Mouse (Mus musculus): ENCODE measurements around the gene Tulp2. TPM values are rescaled to one million over a fixed set of nuclear protein-coding genes. Genes with fewer than 3 reads are reported as not detected.
A peak's percentile ranks its signal among the peaks of the same experiment; 100 is the strongest.

Gene Tulp2
- 0.11 and 0.17 TPM in 2 replicates for polyA plus RNA-seq (2012; rRNA removed)

DNA sequence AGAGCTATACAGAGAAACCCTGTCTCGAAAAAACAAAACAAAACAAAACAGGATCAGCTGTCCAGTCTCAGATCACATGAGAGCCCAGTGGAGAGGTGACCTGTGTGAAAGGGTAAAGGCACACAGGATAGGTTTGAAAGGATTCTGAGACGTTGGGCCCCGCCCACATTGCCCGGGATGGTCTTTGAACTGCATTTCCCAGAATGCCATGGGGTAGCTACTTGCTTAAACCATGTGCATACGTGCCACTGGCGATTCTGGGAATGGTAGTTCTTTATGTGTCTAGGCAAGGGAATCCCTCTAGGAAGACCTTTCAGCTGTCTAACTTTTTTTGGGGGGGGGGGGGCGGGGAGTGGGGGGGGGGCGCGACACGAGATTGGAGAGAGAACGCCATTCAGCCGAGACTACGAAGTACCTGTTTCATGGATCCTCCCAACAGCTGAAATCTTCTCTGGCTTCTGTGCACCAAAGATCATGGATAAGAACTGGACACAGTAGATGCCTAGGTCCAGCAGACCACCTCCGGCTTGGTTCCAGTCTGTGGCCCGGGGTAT is at the start of gene Tulp2:
TSS of gene Tulp2 (plus strand) at position 504 of the 554 bp plus-strand sequence.
- 42% methylated on average over 15 of the region's 15 CpGs for WGBS
- DNase-seq: peak; percentile 57
- TF ChIP-seq CTCF (IDR thresholded peaks at IDR 0.05; ENCODE audit: insufficient read depth, low read length): no peak
- TF ChIP-seq POLR2A (IDR thresholded peaks at IDR 0.05; ENCODE audit: borderline replicate concordance, extremely low read depth, low read depth, low read length): no peak
- no peaks in the 10 kb centered on the region for H3K4me1 ChIP-seq (ENCODE audit: control insufficient read depth, insufficient read depth, low read length)
- H3K4me3 ChIP-seq (replicated peaks; ENCODE audit: extremely low read depth, low read depth, low read length): no peak within 1 kb of the TSS

- WGBS: 1% methylated on average over 7 of the region's 7 CpGs
- TF ChIP-seq CTCF (IDR thresholded peaks at IDR 0.05; ENCODE audit: insufficient read depth, low read length) (no peak), POLR2A (IDR thresholded peaks at IDR 0.05; ENCODE audit: borderline replicate concordance, extremely low read depth, low read depth, low read length) (no peak)
- no peak for DNase-seq
- peaks cover 9% of the 10 kb centered on the region for H3K4me1 ChIP-seq (ENCODE audit: control insufficient read depth, insufficient read depth, low read length)
- peak overlapping the region; percentile 73 for H3K4me3 ChIP-seq (replicated peaks; ENCODE audit: extremely low read depth, low read depth, low read length)
Observed at GRCm38 (mm10) chr7:45433835-45434202, 47.9 kb upstream of the Tulp2 start.

DNA sequence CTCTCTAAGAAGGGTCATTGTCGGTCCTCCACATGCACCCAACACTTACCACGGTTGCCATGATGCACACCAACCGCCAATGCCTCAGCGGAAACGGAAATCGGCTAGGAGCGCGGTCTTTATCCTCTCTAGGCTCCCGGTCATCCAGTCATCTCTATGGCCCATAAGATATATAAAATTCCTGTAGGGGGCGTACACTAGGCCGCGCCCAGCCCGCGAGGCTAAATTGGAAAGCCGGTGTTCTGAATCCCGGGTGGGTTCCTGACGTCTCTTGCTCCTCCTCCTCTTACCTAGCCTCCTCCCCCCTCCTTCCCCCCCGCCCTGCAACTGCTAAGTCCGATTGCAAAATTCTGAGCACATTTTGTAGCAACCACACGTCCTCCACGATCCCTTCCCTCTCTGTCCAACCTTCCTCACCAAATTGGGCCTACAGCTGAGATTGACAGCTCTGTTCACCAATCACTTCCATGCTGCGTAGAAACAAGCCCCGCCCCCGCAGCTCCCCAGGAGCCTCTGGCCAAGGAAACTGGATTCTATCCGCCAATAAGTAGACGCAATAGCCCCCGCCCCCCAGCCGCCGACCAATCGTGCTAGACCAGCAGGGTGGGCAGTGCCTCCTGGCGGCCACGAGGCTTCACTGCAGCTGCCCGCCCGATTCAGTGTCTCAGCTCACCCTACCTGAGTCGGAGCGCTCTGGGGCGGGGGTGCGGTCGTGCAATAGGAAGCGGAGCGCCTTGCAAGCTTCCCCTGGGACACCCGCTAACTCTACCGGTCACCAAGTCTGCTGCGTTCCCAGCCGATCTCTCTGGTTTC is 47.3 kb upstream of the Tulp2 start, which contains the start of gene Gys1:
TSS of gene Gys1 (plus strand) at position 642 of the 813 bp plus-strand sequence.
- H3K4me1 ChIP-seq (ENCODE audit: control insufficient read depth, insufficient read depth, low read length): peaks cover 9% of the 10 kb centered on the region
- peak; percentile 99 for DNase-seq
- peak; percentile 72 for TF ChIP-seq CTCF (IDR thresholded peaks at IDR 0.05; ENCODE audit: insufficient read depth, low read length)
- peak; percentile 68 for TF ChIP-seq POLR2A (IDR thresholded peaks at IDR 0.05; ENCODE audit: borderline replicate concordance, extremely low read depth, low read depth, low read length)
- H3K4me3 ChIP-seq (replicated peaks; ENCODE audit: extremely low read depth, low read depth, low read length): peak within 1 kb of the TSS; percentile 73
- under 1% methylated on average over 45 of the region's 45 CpGs for WGBS

DNA sequence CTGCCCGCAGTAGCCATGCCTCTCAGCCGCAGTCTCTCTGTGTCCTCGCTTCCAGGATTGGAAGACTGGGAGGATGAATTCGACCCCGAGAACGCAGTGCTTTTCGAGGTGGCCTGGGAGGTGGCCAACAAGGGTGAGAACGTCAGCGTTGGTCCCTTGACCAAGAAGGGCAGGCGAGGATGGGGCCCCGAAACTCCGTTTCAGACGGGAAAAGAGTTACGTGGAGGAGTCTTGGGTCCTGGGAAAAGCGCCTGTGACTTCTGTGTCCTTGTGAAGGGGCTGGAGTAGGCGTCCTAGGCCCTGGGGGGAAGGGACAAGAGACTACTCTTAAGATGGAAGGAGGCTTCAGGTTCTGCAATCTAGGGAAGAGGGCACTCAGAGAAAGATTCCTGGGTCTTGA is 46.6 kb upstream of the Tulp2 start:
- WGBS: under 1% methylated on average over 16 of the region's 16 CpGs
- TF ChIP-seq CTCF (IDR thresholded peaks at IDR 0.05; ENCODE audit: insufficient read depth, low read length) (no peak), POLR2A (IDR thresholded peaks at IDR 0.05; ENCODE audit: borderline replicate concordance, extremely low read depth, low read depth, low read length) (no peak)
- no peak for DNase-seq
- Histone ChIP-seq H3K4me1 (ENCODE audit: control insufficient read depth, insufficient read depth, low read length) (peaks cover 9% of the 10 kb centered on the region), H3K4me3 (replicated peaks; ENCODE audit: extremely low read depth, low read depth, low read length) (peak overlapping the region; percentile 67)

DNA sequence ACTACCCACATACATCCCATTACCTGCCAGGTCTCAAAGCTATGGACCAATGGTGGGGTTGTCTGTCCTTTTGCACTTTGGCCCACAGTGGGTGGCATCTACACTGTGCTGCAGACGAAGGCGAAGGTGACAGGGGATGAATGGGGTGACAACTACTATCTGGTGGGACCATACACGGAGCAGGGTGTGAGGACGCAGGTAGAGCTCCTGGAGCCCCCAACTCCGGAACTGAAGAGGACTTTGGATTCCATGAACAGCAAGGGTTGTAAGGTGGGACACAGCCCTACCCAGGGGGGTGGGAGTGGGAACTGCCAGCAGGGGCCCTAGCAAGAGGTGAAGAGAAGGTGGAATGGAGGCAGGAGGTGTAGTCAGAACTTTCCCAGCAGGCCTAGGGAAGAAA is 45.2 kb upstream of the Tulp2 start:
- no peak overlapping the region for H3K4me3 ChIP-seq (replicated peaks; ENCODE audit: extremely low read depth, low read depth, low read length)
- WGBS: 87% methylated on average over 5 of the region's 5 CpGs
- TF ChIP-seq CTCF (IDR thresholded peaks at IDR 0.05; ENCODE audit: insufficient read depth, low read length) (no peak), POLR2A (IDR thresholded peaks at IDR 0.05; ENCODE audit: borderline replicate concordance, extremely low read depth, low read depth, low read length) (no peak)
- DNase-seq: no peak
- peaks cover 9% of the 10 kb centered on the region for H3K4me1 ChIP-seq (ENCODE audit: control insufficient read depth, insufficient read depth, low read length)

- TF ChIP-seq CTCF (IDR thresholded peaks at IDR 0.05; ENCODE audit: insufficient read depth, low read length) (no peak), POLR2A (IDR thresholded peaks at IDR 0.05; ENCODE audit: borderline replicate concordance, extremely low read depth, low read depth, low read length) (no peak)
- no peak for DNase-seq
- Histone ChIP-seq H3K4me1 (ENCODE audit: control insufficient read depth, insufficient read depth, low read length) (peaks cover 9% of the 10 kb centered on the region), H3K4me3 (replicated peaks; ENCODE audit: extremely low read depth, low read depth, low read length) (no peak overlapping the region)
- WGBS: 65% methylated on average over 6 of the region's 6 CpGs
Observed at GRCm38 (mm10) chr7:45437046-45437445, 44.6 kb upstream of the Tulp2 start.

GRCm38 (mm10) chr7:45437521-45438276 is 44.0 kb upstream of the Tulp2 start, which contains the start of gene Ruvbl2:
Ruvbl2 (minus strand) TSS chr7:45438096.
- peaks cover 9% of the 10 kb centered on the region for H3K4me1 ChIP-seq (ENCODE audit: control insufficient read depth, insufficient read depth, low read length)
- WGBS: 41% methylated on average over 19 of the region's 19 CpGs
- H3K4me3 ChIP-seq (replicated peaks; ENCODE audit: extremely low read depth, low read depth, low read length): no peak within 1 kb of the TSS
- TF ChIP-seq CTCF (IDR thresholded peaks at IDR 0.05; ENCODE audit: insufficient read depth, low read length) (peak; percentile 7; the same call in 1 of the 2 replicates), POLR2A (IDR thresholded peaks at IDR 0.05; ENCODE audit: borderline replicate concordance, extremely low read depth, low read depth, low read length) (0 out of 2 replicates have a peak, but pooled peaks have one; percentile 26)
- DNase-seq: peak; percentile 50

- TF ChIP-seq CTCF (IDR thresholded peaks at IDR 0.05; ENCODE audit: insufficient read depth, low read length) (no peak), POLR2A (IDR thresholded peaks at IDR 0.05; ENCODE audit: borderline replicate concordance, extremely low read depth, low read depth, low read length) (no peak)
- DNase-seq: no peak
- Histone ChIP-seq H3K4me3 (replicated peaks; ENCODE audit: extremely low read depth, low read depth, low read length) (no peak overlapping the region), H3K4me1 (ENCODE audit: control insufficient read depth, insufficient read depth, low read length) (no peaks in the 10 kb centered on the region; the same call in 1 of the 2 replicates)
- WGBS: 78% methylated on average over 22 of the region's 22 CpGs
Observed at GRCm38 (mm10) chr7:45443526-45444420, 37.9 kb upstream of the Tulp2 start.
